Mouse (Mus musculus) MN1 (cell line): ENCODE measurements at regions not wholly inside any gene's neighbourhood (a gene's known extent, or its start where the extent isn't known, plus 50 kb on each side); places are given as distances from the start of the nearest gene placed in this dataset.

Experiments used
- DNase-seq: peaks from one replicate; pipeline ENCODE4 v3.0.0-alpha.2; 2016; ENCODE audit warnings: low spot score

- DNase-seq, result no peak
These were observed 72.6 kb downstream of the Icos start for GRCm38 (mm10) chr1:61050346-61050745.

- no peak for DNase-seq
These were observed 75.9 kb downstream of the Icos start for GRCm38 (mm10) chr1:61053676-61054075.

- DNase-seq, result no peak
These were observed 76.7 kb downstream of the Icos start for GRCm38 (mm10) chr1:61054391-61054790.

GRCm38 (mm10) chr1:61055176-61055575, 77.4 kb downstream of the Icos start:
- DNase-seq, result peak; percentile 51

- DNase-seq, result no peak
These were observed 82.3 kb downstream of the Icos start for GRCm38 (mm10) chr1:61059910-61060536.

- no peak for DNase-seq
These were observed 84.2 kb downstream of the Icos start for GRCm38 (mm10) chr1:61061892-61062460.

GRCm38 (mm10) chr1:61068112-61068511, 90.4 kb downstream of the Icos start:
- DNase-seq, result no peak

- DNase-seq, result no peak
These were observed 96.4 kb downstream of the Icos start for GRCm38 (mm10) chr1:61074127-61074526.

- no peak for DNase-seq
These were observed 97.6 kb downstream of the Icos start for GRCm38 (mm10) chr1:61075335-61075734.

GRCm38 (mm10) chr1:61084732-61085131, 107.0 kb downstream of the Icos start:
- no peak for DNase-seq

- DNase-seq, result no peak
These were observed 109.1 kb downstream of the Icos start for GRCm38 (mm10) chr1:61086811-61087210.

- DNase-seq, result no peak
These were observed 113.1 kb downstream of the Icos start for GRCm38 (mm10) chr1:61090801-61091200.

- DNase-seq, result no peak
These were observed 117.9 kb downstream of the Icos start for GRCm38 (mm10) chr1:61095481-61096165.

GRCm38 (mm10) chr1:61099341-61099740, 121.6 kb downstream of the Icos start:
- no peak for DNase-seq

- peak; percentile 26 for DNase-seq
These were observed 124.0 kb downstream of the Icos start for GRCm38 (mm10) chr1:61101679-61102078.

- DNase-seq, result no peak
These were observed 124.6 kb downstream of the Icos start for GRCm38 (mm10) chr1:61102346-61102745.

GRCm38 (mm10) chr1:61103581-61103980, 125.9 kb downstream of the Icos start:
- DNase-seq, result no peak

GRCm38 (mm10) chr1:61111731-61112309, 134.1 kb downstream of the Icos start:
- DNase-seq, result no peak

GRCm38 (mm10) chr1:61117535-61117934, 139.8 kb downstream of the Icos start:
- DNase-seq, result no peak

GRCm38 (mm10) chr1:61118071-61118470, 140.3 kb downstream of the Icos start:
- DNase-seq, result no peak

GRCm38 (mm10) chr1:61121480-61121879, 143.8 kb downstream of the Icos start:
- no peak for DNase-seq

GRCm38 (mm10) chr1:61125127-61125526, 147.4 kb downstream of the Icos start:
- no peak for DNase-seq
